Mouse (Mus musculus) monocyte, adult 5-6 weeks (primary cell): ENCODE measurements around the gene Rere. TPM values are rescaled to one million over a fixed set of nuclear protein-coding genes. Genes with fewer than 3 reads are reported as not detected.
A peak's percentile ranks its signal among the peaks of the same experiment; 100 is the strongest.

ENCODE experiments used
- ATAC-seq: fragments of 153-309, 156-312 bp; replicated peaks from 2 replicates; pipeline ENCODE4 v1.8.0; 2017; ENCODE audit warnings: mild to moderate bottlenecking; ENCODE audit not compliant: low TSS enrichment, insufficient number of reproducible peaks, severe bottlenecking, poor library complexity, low FRiP score
- total RNA-seq: library from RNA; stranded (forward); fragments of 200-1000, 200-491, 200-594 nt; gene quantifications from 3 replicates; pipeline ENCODE4 v1.2.3, GENCODE M21; 2017

Gene Rere
- total RNA-seq, 1 experiment from 2014 or later, result 11.1 TPM

- ATAC-seq, result no peak
Measured at GRCm38 (mm10) chr4:150326005-150326404, 44.6 kb downstream of the Rere start.

- ATAC-seq, result no peak
Measured at GRCm38 (mm10) chr4:150327476-150327875, 46.0 kb downstream of the Rere start.

DNA sequence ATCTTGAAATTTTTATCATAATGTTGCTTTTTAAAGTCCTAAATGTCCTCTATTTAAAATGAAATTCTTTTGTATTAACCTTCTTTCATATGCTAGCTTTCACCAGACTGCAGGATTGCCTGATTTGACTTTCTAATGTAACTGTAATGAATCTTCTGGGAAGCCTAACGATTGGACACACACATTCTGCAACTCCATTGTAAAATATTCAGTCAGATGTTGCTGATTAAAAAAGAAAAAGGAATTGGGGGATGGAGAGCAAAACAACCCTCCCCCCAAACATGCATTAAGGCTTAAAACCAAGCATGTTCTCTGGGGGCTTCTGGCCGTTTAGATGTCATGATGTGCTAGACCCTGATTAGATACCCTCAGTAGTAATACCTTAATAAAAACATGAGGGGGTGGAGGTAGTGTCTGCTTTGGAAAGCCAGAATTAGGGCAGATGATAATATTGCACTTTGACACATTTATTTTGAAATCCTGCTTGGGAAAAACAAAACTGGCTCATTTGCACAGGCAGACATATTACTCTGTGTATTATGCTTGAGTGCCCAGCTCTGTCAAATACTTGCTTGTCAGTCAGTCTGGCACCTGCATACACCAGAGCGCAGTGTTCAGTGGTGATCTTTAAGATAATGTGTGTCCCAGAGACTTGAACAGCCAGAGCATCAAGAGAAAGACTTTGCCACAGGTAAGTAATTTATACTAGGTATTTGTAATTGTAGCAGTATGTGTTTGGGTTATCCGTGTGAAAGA is 52.7 kb downstream of the Rere start:
- ATAC-seq, result no peak

- ATAC-seq, result no peak
Measured at GRCm38 (mm10) chr4:150337260-150337659, 55.8 kb downstream of the Rere start.

GRCm38 (mm10) chr4:150338906-150339650 is 57.6 kb downstream of the Rere start:
- ATAC-seq, result no peak

GRCm38 (mm10) chr4:150340796-150341525 is 59.5 kb downstream of the Rere start:
- no peak for ATAC-seq

DNA sequence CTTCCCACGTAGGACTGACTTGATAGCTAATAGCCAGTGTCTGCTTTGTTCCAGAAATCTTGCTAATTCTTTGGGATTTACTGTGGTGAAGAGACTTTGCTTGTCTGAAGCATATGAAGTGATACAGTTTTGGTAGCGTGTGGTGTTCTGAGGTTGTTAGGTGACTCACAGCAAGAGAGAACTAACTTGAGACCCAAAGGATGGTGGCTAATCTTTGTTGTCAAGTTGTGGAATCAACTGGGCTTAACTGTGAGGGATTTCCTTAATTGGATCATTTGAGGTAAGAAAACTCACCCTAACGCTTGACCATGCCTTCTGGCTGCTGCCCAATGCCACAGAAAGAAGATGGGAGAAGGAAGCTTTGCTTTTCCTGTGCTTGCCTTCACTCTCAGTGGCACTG is 63.1 kb downstream of the Rere start:
- no peak for ATAC-seq

- ATAC-seq, result 0 out of 2 replicates have a peak, but pooled peaks have one; percentile 29
Measured at GRCm38 (mm10) chr4:150346651-150347386, 65.4 kb downstream of the Rere start.

DNA sequence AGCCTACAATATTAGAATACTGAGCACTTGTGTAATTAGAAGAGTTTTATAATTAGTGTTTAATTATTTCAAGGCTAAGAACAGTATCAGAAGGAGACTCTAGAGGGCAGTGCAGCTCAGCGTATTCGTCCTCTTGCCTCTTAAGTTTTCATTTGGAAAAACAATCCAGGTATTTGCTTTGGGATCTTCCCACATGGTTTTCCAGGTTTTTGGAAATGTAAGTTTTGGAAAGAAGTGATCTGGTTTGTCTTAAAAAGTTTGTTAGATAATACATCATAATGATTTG is 65.9 kb downstream of the Rere start:
- no peak for ATAC-seq

DNA sequence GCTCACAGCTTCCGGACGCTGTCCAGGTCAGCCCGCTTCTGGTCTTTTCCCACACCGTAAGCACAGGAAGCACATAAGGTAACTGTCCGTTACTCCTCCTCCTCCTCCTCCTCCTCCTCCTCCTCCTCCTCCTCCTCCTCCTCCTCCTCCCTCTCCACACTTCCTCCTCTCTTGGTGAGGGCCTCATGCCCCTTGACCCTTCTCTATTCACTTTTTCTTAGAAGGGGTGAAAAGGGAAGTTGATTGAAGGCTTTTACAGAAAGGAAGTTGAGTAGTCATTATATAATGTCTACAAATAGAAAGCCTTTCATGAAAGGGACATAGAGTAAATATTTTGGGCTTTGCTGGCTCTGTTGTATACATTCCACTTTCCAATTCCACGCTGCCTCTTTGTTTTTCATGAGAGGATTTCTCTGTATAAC is 68.2 kb downstream of the Rere start:
- peak; percentile 73 for ATAC-seq

DNA sequence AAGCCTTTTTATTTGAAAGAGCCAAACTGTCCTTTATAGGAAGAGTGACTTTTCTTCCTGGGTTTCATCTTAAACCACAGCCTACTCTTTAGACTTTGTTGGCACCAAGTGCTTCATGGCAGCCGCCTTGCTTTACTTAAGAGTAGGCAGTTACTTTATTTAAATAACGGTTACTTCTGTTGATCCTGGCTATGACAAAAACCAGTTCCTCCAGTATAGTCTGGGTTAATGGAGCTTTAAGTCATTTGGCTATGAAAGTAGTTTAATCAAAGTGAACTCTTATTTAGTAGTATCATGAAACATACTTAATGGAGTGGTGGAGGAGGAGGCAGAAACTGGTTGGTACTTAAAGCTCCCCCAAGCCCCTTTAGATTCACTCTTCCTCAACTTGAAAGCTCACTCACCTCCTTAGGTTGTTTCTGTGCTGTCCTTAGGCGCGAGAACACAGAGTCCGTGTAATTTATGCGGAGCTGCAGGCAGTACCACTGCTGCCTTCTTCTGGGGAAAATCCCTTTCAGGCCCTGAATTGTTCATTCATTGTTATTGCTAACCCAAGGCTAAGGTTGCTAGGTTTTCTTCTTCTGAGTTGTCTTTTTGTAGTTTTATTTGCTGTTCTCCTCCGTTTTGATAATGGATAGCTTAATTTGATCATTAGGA is 70.1 kb downstream of the Rere start:
- no peak for ATAC-seq

- no peak for ATAC-seq
Measured at GRCm38 (mm10) chr4:150352736-150353135, 71.3 kb downstream of the Rere start.

GRCm38 (mm10) chr4:150353376-150353900 is 72.0 kb downstream of the Rere start:
- ATAC-seq, result no peak

DNA sequence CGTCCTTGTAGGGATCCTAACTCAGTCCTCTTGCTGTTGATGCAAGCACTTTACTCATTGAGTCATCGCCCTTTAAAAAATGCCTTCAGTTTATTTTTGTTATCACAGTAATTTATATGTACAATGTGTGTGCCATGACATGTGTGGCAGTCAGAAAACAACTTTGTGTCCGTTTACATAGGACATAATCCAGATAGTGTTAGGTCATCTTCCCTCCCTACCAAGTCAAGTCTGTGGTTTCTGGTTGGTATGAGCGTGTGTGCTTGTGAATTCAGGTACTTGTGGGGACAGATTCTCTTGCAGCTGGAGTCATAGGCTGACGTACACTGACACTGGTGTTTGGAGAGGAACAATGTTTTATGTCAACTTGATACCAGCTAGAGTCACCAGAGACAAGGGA is 74.4 kb downstream of the Rere start:
- ATAC-seq, result no peak

DNA sequence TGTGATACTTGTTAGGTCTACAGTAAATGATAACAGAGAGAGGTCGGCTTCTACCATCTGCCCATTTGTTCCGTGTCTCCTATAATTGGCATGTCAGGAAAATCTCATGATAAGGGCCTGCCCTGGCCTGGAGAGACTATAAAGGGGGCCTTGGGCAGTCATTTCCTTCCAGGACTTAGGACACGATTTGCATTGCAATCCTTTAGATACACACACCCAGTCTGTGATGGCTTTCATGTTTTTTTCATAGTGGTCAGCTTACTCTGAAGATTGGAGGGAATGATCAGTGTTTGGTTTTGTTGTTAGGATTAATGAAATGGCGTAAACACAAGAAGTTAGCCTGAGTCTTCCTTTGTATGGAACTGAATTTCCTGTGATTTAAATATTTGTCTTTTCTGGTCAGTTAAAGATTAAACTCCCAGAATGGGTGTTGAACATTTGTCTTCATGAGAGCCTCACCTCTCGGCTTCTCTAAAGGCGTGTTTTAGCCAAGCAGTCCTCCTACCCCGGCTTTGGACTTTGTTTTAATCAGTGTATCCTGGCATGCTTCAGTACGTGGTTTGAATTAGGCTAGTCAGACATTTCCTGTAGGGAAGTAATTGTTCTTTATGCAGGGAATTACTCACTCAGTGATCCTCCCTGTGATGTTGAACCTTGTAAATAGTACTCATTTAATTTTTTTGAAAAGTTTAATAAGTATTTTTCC is 80.7 kb downstream of the Rere start:
- no peak for ATAC-seq

- ATAC-seq, result no peak
Measured at GRCm38 (mm10) chr4:150362858-150363257, 81.4 kb downstream of the Rere start.

GRCm38 (mm10) chr4:150364786-150365185 is 83.3 kb downstream of the Rere start:
- ATAC-seq, result no peak
